Mouse (Mus musculus): ENCODE data around the gene Mast4.

- TF ChIP-seq CTCF (IDR thresholded peaks at IDR 0.05; ENCODE audit: control insufficient read depth, insufficient read depth, insufficient read length) (no peak), USF1 (IDR thresholded peaks at IDR 0.05; ENCODE audit: low read depth) (no peak)
These were observed 471.9 kb downstream of the Mast4 start for GRCm38 (mm10) chr13:102862397-102862796.

Data from C2C12 (cell line).